Mouse (Mus musculus) heart, postnatal 25 days (tissue): ENCODE measurements at regions not wholly inside any gene's neighbourhood (a gene's known extent, or its start where the extent isn't known, plus 50 kb on each side); places are given as distances from the start of the nearest gene placed in this dataset.
A peak's percentile ranks its signal among the peaks of the same experiment; 100 is the strongest.

Source experiments
- DNase-seq: peaks from one replicate; pipeline ENCODE4 v3.0.0; 2022; ENCODE audit warnings: low spot score
- intact Hi-C: fragments of 180-260 bp; cut with DNase I; formaldehyde crosslinking; loops from one replicate; pipeline ENCODE4 v1.15.1; 2025

GRCm38 (mm10) chr13:111994862-111995490 is 186.2 kb upstream of the Map3k1 start:
- DNase-seq, result no peak
- intact Hi-C loops, result loop anchor here (5.0 kb wide), 1 partner anchor 202 kb away; no protein-coding TSS in a partner anchor

- intact Hi-C loops, result no loop called here
- DNase-seq, result no peak
Measured at GRCm38 (mm10) chr13:111995716-111996115, 186.9 kb upstream of the Map3k1 start.

- intact Hi-C loops, result no loop called here
Measured at GRCm38 (mm10) chr13:111996910-111997309, 188.1 kb upstream of the Map3k1 start.

GRCm38 (mm10) chr13:111997980-111998945 is 189.5 kb upstream of the Map3k1 start:
- intact Hi-C loops, result no loop called here
- no peak for DNase-seq

More at GRCm38 (mm10) chr13:111996910-111997309, 188.1 kb upstream of the Map3k1 start:
- peak; percentile 47 for DNase-seq

- intact Hi-C loops, result loop anchor here (5.0 kb wide), 1 partner anchor 48 kb away; no protein-coding TSS in a partner anchor
- DNase-seq, result no peak
Measured at GRCm38 (mm10) chr13:111999647-112000292, 191.0 kb upstream of the Map3k1 start.

GRCm38 (mm10) chr13:112000293-112000665 is 191.5 kb upstream of the Map3k1 start:
- DNase-seq, result no peak
- intact Hi-C loops, result loop anchor here (5.0 kb wide), 1 partner anchor 47 kb away; no protein-coding TSS in a partner anchor

DNA sequence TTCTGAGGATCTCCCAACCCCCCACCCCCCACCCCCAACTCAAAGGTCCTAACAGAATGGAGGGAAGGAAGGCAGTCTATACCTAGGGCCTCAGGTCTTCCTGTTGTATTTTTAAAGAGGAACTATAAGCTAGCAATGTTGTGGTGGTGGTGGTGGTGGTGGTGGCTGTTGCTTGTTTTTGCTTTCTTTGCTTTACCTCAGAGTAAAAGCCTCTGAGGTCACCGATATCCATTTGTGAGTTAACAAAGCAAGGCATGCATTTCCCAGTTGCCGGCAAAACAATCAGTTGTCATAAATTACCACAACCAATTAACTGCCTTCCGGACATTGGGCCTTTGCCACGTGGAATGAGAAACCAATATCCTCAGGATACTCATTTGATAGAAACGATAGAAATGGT is 191.9 kb upstream of the Map3k1 start:
- DNase-seq, result no peak
- intact Hi-C loops, result loop anchor here (5.0 kb wide), 1 partner anchor 47 kb away; no protein-coding TSS in a partner anchor

- intact Hi-C loops, result loop anchor here (2.0 to 5.0 kb wide), 2 partner anchors 45 to 46 kb away; no protein-coding TSS in a partner anchor
Measured at GRCm38 (mm10) chr13:112001155-112002025, 192.6 kb upstream of the Map3k1 start.

DNA sequence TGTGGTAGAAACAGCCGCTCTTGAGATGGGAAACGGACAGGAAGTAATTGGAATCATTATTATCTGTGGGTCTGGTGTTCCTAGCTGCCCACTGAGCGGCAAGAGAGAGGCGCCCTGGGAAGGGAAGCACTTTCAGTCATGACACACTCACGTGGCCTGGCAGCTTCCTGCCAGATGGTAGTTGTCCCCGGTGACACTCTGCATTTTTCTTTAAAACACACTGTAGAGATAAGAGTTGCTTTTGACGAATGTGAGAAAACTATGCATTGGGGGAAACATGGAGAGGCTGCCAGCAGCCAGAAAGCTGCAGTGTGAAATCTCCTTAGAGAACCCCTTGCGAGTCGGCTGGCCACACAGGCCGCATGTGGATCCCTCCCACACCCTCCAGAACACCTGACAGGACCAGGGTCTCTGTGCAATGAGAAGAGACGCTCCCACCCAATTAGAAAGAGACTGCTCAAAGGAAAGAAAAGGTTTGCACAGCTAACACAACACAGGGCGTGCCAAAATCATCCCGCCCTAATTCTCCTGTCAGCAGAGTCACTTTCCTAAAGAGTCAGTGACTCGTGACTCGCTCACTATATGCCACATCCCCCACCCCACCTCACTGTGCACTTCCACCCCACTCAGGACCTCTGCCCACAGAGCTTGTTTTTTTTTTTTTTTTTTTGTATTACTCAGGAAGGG is 194.0 kb upstream of the Map3k1 start:
- no peak for DNase-seq

More at GRCm38 (mm10) chr13:112001155-112002025, 192.6 kb upstream of the Map3k1 start:
- peak; percentile 48 for DNase-seq

GRCm38 (mm10) chr13:112003445-112003844 is 194.7 kb upstream of the Map3k1 start:
- DNase-seq, result no peak
- intact Hi-C loops, result loop anchor here (2.0 to 5.0 kb wide), 2 partner anchors 44 to 47 kb away; no protein-coding TSS in a partner anchor

More for the DNA sequence above, 194.0 kb upstream of the Map3k1 start:
- intact Hi-C loops, result loop anchor here (2.0 to 5.0 kb wide), 2 partner anchors 44 to 46 kb away; no protein-coding TSS in a partner anchor

DNA sequence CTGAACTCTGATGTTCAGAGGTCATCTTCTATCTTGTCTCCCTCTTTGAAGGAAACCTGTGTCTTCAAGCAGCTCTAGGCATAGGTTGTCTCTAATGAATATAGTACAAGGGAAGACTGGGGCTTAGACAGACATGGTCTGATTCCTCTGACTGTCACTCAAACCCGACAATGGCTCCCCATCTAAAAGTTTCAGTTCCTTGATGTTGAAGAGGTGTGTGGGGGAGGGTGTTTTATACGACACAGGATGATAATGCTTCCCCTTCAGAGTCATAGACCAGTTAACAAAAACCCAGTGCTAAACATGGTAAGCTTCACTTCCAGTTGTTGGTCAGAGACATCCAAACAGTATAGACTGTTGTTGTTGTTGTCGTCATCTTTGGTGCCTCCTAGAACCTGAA is 195.3 kb upstream of the Map3k1 start:
- intact Hi-C loops, result loop anchor here (5.0 kb wide), 1 partner anchor 43 kb away; no protein-coding TSS in a partner anchor
- no peak for DNase-seq

- intact Hi-C loops, result no loop called here
- DNase-seq, result no peak
Measured at GRCm38 (mm10) chr13:112005421-112005820, 196.6 kb upstream of the Map3k1 start.

GRCm38 (mm10) chr13:112008806-112009205 is 200.0 kb upstream of the Map3k1 start:
- intact Hi-C loops, result no loop called here
- no peak for DNase-seq

DNA sequence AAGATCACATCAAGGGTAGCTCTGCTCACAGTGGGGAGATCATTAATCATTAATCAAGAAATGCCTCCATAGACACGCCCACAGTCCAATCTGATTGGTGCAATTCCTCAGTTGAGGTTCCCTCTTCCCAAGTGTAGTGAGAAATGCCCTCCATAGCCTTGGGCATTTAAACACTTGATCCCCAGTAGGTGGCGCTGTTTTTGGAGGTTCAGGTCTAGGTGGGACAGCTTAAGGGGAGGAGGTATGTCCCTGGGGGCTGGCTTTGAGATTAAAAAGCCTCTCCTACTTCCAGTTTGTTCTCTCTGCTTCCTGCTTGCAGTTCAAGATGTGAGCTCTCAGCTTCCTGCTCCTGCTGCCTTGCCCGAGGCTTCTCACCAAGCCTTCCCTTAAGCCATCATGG is 200.5 kb upstream of the Map3k1 start:
- intact Hi-C loops, result no loop called here
- DNase-seq, result no peak

DNA sequence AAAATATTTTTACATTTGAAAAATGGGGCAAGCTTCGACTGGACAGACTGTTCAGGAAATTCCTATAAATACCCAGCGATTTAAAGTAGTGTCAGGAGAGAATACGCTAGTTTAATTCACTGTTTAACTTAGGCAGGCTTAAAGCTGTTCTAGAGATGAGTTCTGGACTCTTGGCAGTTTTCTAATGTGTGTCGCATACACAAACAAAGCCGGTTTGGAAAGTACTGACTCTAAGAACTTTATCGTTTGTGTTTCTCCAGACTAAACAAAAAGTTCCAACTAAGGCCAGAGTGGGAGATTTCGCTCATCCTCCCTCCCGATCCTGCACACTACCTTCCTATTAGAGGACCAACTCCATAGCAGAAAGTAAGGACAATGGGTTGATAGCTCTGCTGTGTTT is 201.7 kb upstream of the Map3k1 start:
- intact Hi-C loops, result no loop called here

GRCm38 (mm10) chr13:112012640-112013039 is 203.8 kb upstream of the Map3k1 start:
- intact Hi-C loops, result no loop called here
- no peak for DNase-seq

More for the DNA sequence above, 201.7 kb upstream of the Map3k1 start:
- DNase-seq, result no peak

GRCm38 (mm10) chr13:112015083-112015482 is 206.3 kb upstream of the Map3k1 start:
- DNase-seq, result no peak
- intact Hi-C loops, result no loop called here

DNA sequence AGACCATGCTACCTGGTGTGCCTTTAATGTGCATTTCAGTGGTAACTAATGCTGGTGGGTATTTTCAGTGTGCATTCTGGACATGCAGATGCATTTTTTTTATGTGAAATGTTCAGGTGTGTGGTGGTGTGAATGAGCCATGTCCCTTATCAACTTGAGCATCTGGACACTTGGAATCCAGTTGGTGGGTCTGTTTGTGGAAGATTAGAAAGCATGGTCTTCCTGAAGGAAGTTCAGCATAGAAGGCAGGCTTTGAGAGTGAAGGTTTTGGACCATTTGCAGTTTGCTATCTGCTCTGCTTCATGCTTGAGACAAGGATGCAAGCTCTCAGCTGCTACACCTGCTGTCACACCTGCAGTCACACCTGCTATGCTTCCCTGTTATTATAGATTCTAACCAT is 207.5 kb upstream of the Map3k1 start:
- no peak for DNase-seq
- intact Hi-C loops, result no loop called here
